Mouse (Mus musculus): ENCODE measurements at regions not wholly inside any gene's neighbourhood (a gene's known extent, or its start where the extent isn't known, plus 50 kb on each side); places are given as distances from the start of the nearest gene placed in this dataset.

GRCm38 (mm10) chr2:168337611-168338010 is 56.1 kb upstream of the Kcng1 start:
- Histone ChIP-seq H3K27me3 (ENCODE audit: insufficient read depth, low read length) (no peaks in the 10 kb centered on the region), H3K9ac (replicated peaks; ENCODE audit: low read length, poor library complexity, severe bottlenecking) (no peak overlapping the region), H3K4me1 (ENCODE audit: insufficient read depth, low read length) (peaks cover 9% of the 10 kb centered on the region), H3K27ac (ENCODE audit: low read depth, low read length) (no peak overlapping the region), H3K9me3 (ENCODE audit: low read length) (no peaks in the 10 kb centered on the region), H3K36me3 (ENCODE audit: insufficient read depth, low read length) (no peaks in the 10 kb centered on the region), H3K4me2 (ENCODE audit: low read depth, low read length, poor library complexity, severe bottlenecking) (no peak overlapping the region), H3K4me3 (ENCODE audit: low read depth, low read length) (no peak overlapping the region)
- DNase-seq (ENCODE audit: low spot score) (no peak), ATAC-seq (ENCODE audit: low FRiP score) (no peak)
- 44% methylated on average over 3 of the region's 3 CpGs for WGBS
- no peak for TF ChIP-seq CTCF (IDR thresholded peaks at IDR 0.05)

GRCm38 (mm10) chr2:168335739-168336385 is 54.3 kb upstream of the Kcng1 start:
- H3K27me3 ChIP-seq (ENCODE audit: insufficient read depth, low read length), result no peaks in the 10 kb centered on the region
- H3K9me3 ChIP-seq (ENCODE audit: low read length), result no peaks in the 10 kb centered on the region
- H3K4me1 ChIP-seq (ENCODE audit: insufficient read depth, low read length), result peaks cover 9% of the 10 kb centered on the region
- ATAC-seq (ENCODE audit: low FRiP score), result no peak
- H3K4me3 ChIP-seq (ENCODE audit: low read depth, low read length), result no peak overlapping the region
- H3K4me2 ChIP-seq (ENCODE audit: low read depth, low read length, poor library complexity, severe bottlenecking), result no peak overlapping the region
- 87% methylated on average over 11 of the region's 11 CpGs for WGBS
- no peak for DNase-seq (ENCODE audit: low spot score)
- no peak overlapping the region for H3K27ac ChIP-seq (ENCODE audit: low read depth, low read length)
- TF ChIP-seq CTCF (IDR thresholded peaks at IDR 0.05), result no peak
- H3K9ac ChIP-seq (replicated peaks; ENCODE audit: low read length, poor library complexity, severe bottlenecking), result no peak overlapping the region
- H3K36me3 ChIP-seq (ENCODE audit: insufficient read depth, low read length), result no peaks in the 10 kb centered on the region

- no peaks in the 10 kb centered on the region for H3K9me3 ChIP-seq (ENCODE audit: low read length)
- H3K9ac ChIP-seq (replicated peaks; ENCODE audit: low read length, poor library complexity, severe bottlenecking), result no peak overlapping the region
- DNase-seq (ENCODE audit: low spot score), result no peak
- no peak overlapping the region for H3K4me2 ChIP-seq (ENCODE audit: low read depth, low read length, poor library complexity, severe bottlenecking)
- peaks cover 5% of the 10 kb centered on the region for H3K4me1 ChIP-seq (ENCODE audit: insufficient read depth, low read length)
- ATAC-seq (ENCODE audit: low FRiP score), result no peak
- TF ChIP-seq CTCF (IDR thresholded peaks at IDR 0.05), result no peak
- no peak overlapping the region for H3K4me3 ChIP-seq (ENCODE audit: low read depth, low read length)
- H3K27me3 ChIP-seq (ENCODE audit: insufficient read depth, low read length), result no peaks in the 10 kb centered on the region
- WGBS, result 35% methylated on average over 9 of the region's 9 CpGs
- H3K27ac ChIP-seq (ENCODE audit: low read depth, low read length), result no peak overlapping the region
- H3K36me3 ChIP-seq (ENCODE audit: insufficient read depth, low read length), result no peaks in the 10 kb centered on the region
Observed at GRCm38 (mm10) chr2:168334241-168334588, 52.7 kb upstream of the Kcng1 start.

DNA sequence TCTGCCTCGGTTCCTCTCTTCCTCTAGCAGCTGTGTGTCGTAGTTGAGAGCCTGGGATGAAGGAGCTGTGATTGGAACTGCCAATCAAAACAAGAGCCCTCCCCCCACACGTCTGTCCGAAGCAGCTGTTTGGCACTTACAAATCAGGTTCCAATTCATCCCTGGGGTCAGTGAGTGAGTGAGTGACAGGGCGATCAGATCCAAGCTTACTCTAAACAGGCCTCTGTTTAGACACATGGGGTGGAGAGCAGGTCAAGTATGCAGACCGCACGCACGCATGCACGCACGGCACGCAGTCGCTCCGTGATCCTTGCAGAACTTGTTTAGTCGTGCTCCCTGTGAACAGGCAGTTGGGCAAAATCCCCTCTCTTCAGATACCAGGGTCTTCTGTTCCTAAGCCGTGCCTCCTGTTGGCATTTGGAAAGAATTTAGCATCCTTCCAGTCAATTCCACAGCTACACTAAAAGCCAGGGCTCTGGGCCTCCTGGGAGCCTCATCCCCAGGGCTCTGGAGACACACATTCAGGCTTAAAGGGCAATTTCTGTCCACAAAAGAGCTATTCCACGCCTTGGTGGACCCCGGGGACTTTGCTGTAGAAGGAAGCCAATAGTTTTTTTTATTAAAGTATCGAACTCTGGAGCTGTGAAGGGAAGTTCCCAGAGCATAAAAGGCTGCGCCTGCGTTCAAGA is 52.2 kb upstream of the Kcng1 start:
- no peak overlapping the region for H3K4me3 ChIP-seq (ENCODE audit: low read depth, low read length)
- WGBS, result 56% methylated on average over 20 of the region's 20 CpGs
- H3K4me2 ChIP-seq (ENCODE audit: low read depth, low read length, poor library complexity, severe bottlenecking), result no peak overlapping the region
- no peaks in the 10 kb centered on the region for H3K9me3 ChIP-seq (ENCODE audit: low read length)
- ATAC-seq (ENCODE audit: low FRiP score) (no peak), DNase-seq (ENCODE audit: low spot score) (no peak)
- peaks cover under 1% of the 10 kb centered on the region; the same call in 1 of the 2 replicates for H3K4me1 ChIP-seq (ENCODE audit: insufficient read depth, low read length)
- H3K27me3 ChIP-seq (ENCODE audit: insufficient read depth, low read length), result no peaks in the 10 kb centered on the region
- no peak overlapping the region for H3K27ac ChIP-seq (ENCODE audit: low read depth, low read length)
- no peak for TF ChIP-seq CTCF (IDR thresholded peaks at IDR 0.05)
- no peak overlapping the region for H3K9ac ChIP-seq (replicated peaks; ENCODE audit: low read length, poor library complexity, severe bottlenecking)
- no peaks in the 10 kb centered on the region for H3K36me3 ChIP-seq (ENCODE audit: insufficient read depth, low read length)

DNA sequence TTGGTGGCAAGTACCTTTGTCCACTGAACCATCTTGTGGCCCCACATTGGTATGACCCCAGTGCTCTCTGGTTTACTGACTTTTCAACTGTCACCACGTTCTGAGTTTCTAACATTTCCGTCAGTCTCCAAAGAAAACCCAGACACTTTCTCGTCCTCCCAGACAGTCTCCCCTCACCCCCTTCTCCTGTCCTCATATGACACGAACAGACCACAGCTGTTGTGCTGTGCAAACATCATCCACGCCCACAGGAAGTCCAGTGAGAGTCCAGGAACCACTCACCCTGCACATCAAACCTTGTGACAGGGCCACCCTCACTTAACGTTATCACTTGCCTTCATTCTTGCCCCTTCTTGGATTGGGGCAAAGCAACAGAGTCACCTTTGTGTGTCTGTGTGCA is 51.4 kb upstream of the Kcng1 start:
- no peak overlapping the region for H3K27ac ChIP-seq (ENCODE audit: low read depth, low read length)
- 84% methylated on average over 6 of the region's 6 CpGs for WGBS
- ATAC-seq (ENCODE audit: low FRiP score), result no peak
- H3K9me3 ChIP-seq (ENCODE audit: low read length), result no peaks in the 10 kb centered on the region
- no peaks in the 10 kb centered on the region for H3K27me3 ChIP-seq (ENCODE audit: insufficient read depth, low read length)
- H3K36me3 ChIP-seq (ENCODE audit: insufficient read depth, low read length), result no peaks in the 10 kb centered on the region
- no peak overlapping the region for H3K4me3 ChIP-seq (ENCODE audit: low read depth, low read length)
- TF ChIP-seq CTCF (IDR thresholded peaks at IDR 0.05), result no peak
- no peak for DNase-seq (ENCODE audit: low spot score)
- no peak overlapping the region for H3K9ac ChIP-seq (replicated peaks; ENCODE audit: low read length, poor library complexity, severe bottlenecking)
- H3K4me2 ChIP-seq (ENCODE audit: low read depth, low read length, poor library complexity, severe bottlenecking), result no peak overlapping the region
- no peaks in the 10 kb centered on the region for H3K4me1 ChIP-seq (ENCODE audit: insufficient read depth, low read length)

Measured in midbrain, postnatal 0 days (tissue).